Mouse (Mus musculus): ENCODE results near the gene Crebl2. TPM values are rescaled to one million over a fixed set of nuclear protein-coding genes. Genes with fewer than 3 reads are reported as not detected.
A peak's percentile ranks its signal among the peaks of the same experiment; 100 is the strongest.

Gene Crebl2
- polyA plus RNA-seq, 1 experiment: 4.2 TPM

DNA sequence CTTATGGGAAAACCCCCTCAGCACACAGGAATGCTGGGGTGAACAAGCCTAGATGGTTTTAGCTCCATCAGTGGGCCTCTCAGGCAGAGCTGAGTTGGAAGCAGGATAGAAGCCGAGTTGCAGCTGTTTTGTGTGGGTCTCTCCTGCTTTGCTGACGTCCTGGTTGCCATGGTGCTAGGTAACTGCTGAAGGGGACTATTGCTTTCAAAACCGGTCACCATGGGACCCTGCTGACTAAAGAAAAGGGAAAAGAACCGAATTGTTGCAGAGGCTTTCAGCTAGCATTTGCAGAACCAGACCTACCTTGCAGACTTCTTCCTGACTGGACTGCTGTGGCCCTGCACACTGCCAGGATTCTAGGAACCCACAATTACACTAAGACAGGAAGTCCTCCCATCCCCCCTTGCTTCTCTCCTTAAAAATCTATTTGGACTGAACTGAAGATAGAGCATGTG, 58.6 kb downstream of the Crebl2 start:
- no peaks in the 10 kb centered on the region for H3K4me1 ChIP-seq (ENCODE audit: control insufficient read depth, insufficient read depth, insufficient read length, low read length)
- H3K27ac ChIP-seq (ENCODE audit: insufficient read depth, low read depth, low read length): no peak overlapping the region
- TF ChIP-seq POLR2A (IDR thresholded peaks at IDR 0.05; ENCODE audit: low read depth, low read length): no peak
- TF ChIP-seq CTCF (IDR thresholded peaks at IDR 0.05; ENCODE audit: extremely low read depth, insufficient read length, insufficient replicate concordance, low read depth, low read length): no peak
- H3K36me3 ChIP-seq (ENCODE audit: control insufficient read depth, insufficient read depth, low read length): peaks cover 1% of the 10 kb centered on the region
- H3K4me3 ChIP-seq (ENCODE audit: low read depth, low read length): no peak overlapping the region
- 51% methylated on average over 4 of the region's 4 CpGs for WGBS
- no peaks in the 10 kb centered on the region for H3K27me3 ChIP-seq (ENCODE audit: control insufficient read depth, insufficient read depth, low read length)

GRCm38 (mm10) chr6:134889763-134890162, 59.8 kb downstream of the Crebl2 start:
- Histone ChIP-seq H3K4me3 (ENCODE audit: low read depth, low read length) (no peak overlapping the region), H3K36me3 (ENCODE audit: control insufficient read depth, insufficient read depth, low read length) (no peaks in the 10 kb centered on the region; the same call in 1 of the 2 replicates), H3K27me3 (ENCODE audit: control insufficient read depth, insufficient read depth, low read length) (no peaks in the 10 kb centered on the region), H3K4me1 (ENCODE audit: control insufficient read depth, insufficient read depth, insufficient read length, low read length) (no peaks in the 10 kb centered on the region), H3K27ac (ENCODE audit: insufficient read depth, low read depth, low read length) (no peak overlapping the region)
- TF ChIP-seq POLR2A (IDR thresholded peaks at IDR 0.05; ENCODE audit: low read depth, low read length) (no peak), CTCF (IDR thresholded peaks at IDR 0.05; ENCODE audit: extremely low read depth, insufficient read length, insufficient replicate concordance, low read depth, low read length) (no peak)
- WGBS: 75% methylated on average over 1 of the region's 1 CpGs

DNA sequence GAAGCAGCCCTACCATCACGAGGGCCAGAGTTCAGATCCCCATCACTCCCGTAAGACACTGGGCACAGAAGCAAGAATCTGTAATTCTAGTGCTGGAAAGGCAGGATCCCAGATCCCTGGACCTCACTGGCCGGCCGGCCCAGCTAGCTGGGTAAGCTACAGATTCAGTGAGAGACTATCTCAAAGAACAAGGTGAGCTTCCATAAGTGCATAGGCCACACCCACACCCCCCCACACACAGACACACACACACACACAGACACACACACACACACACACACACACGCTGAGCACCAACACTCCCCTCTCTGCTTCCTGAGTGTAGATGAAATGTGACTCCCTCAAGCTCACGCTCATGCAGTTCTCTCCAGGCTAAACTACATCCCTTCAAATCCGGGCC, 60.5 kb downstream of the Crebl2 start:
- Histone ChIP-seq H3K36me3 (ENCODE audit: control insufficient read depth, insufficient read depth, low read length) (no peaks in the 10 kb centered on the region; the same call in 1 of the 2 replicates), H3K4me3 (ENCODE audit: low read depth, low read length) (no peak overlapping the region), H3K27ac (ENCODE audit: insufficient read depth, low read depth, low read length) (no peak overlapping the region), H3K4me1 (ENCODE audit: control insufficient read depth, insufficient read depth, insufficient read length, low read length) (no peaks in the 10 kb centered on the region), H3K27me3 (ENCODE audit: control insufficient read depth, insufficient read depth, low read length) (no peaks in the 10 kb centered on the region)
- TF ChIP-seq CTCF (IDR thresholded peaks at IDR 0.05; ENCODE audit: extremely low read depth, insufficient read length, insufficient replicate concordance, low read depth, low read length) (no peak), POLR2A (IDR thresholded peaks at IDR 0.05; ENCODE audit: low read depth, low read length) (no peak)
- 82% methylated on average over 7 of the region's 7 CpGs for WGBS

- Histone ChIP-seq H3K27ac (ENCODE audit: insufficient read depth, low read depth, low read length) (0 out of 2 replicates have a peak overlapping the region, but pooled peaks have one; percentile 100), H3K4me1 (ENCODE audit: control insufficient read depth, insufficient read depth, insufficient read length, low read length) (peaks cover 3% of the 10 kb centered on the region; the same call in 1 of the 2 replicates), H3K4me3 (ENCODE audit: low read depth, low read length) (peak overlapping the region; percentile 70), H3K36me3 (ENCODE audit: control insufficient read depth, insufficient read depth, low read length) (no peaks in the 10 kb centered on the region), H3K27me3 (ENCODE audit: control insufficient read depth, insufficient read depth, low read length) (no peaks in the 10 kb centered on the region)
- no peak for TF ChIP-seq CTCF (IDR thresholded peaks at IDR 0.05; ENCODE audit: extremely low read depth, insufficient read length, insufficient replicate concordance, low read depth, low read length)
- no peak for TF ChIP-seq POLR2A (IDR thresholded peaks at IDR 0.05; ENCODE audit: low read depth, low read length)
- 9% methylated on average over 15 of the region's 15 CpGs for WGBS
Observed at GRCm38 (mm10) chr6:134896570-134897436, 66.8 kb downstream of the Crebl2 start.

GRCm38 (mm10) chr6:134897443-134898094, 67.6 kb downstream of the Crebl2 start:
- Histone ChIP-seq H3K4me3 (ENCODE audit: low read depth, low read length) (peak overlapping the region; percentile 70), H3K4me1 (ENCODE audit: control insufficient read depth, insufficient read depth, insufficient read length, low read length) (peaks cover 3% of the 10 kb centered on the region; the same call in 1 of the 2 replicates), H3K36me3 (ENCODE audit: control insufficient read depth, insufficient read depth, low read length) (no peaks in the 10 kb centered on the region), H3K27me3 (ENCODE audit: control insufficient read depth, insufficient read depth, low read length) (no peaks in the 10 kb centered on the region), H3K27ac (ENCODE audit: insufficient read depth, low read depth, low read length) (peak overlapping the region; percentile 100)
- WGBS: under 1% methylated on average over 38 of the region's 38 CpGs
- TF ChIP-seq POLR2A (IDR thresholded peaks at IDR 0.05; ENCODE audit: low read depth, low read length): peak; percentile 82
- no peak for TF ChIP-seq CTCF (IDR thresholded peaks at IDR 0.05; ENCODE audit: extremely low read depth, insufficient read length, insufficient replicate concordance, low read depth, low read length)

DNA sequence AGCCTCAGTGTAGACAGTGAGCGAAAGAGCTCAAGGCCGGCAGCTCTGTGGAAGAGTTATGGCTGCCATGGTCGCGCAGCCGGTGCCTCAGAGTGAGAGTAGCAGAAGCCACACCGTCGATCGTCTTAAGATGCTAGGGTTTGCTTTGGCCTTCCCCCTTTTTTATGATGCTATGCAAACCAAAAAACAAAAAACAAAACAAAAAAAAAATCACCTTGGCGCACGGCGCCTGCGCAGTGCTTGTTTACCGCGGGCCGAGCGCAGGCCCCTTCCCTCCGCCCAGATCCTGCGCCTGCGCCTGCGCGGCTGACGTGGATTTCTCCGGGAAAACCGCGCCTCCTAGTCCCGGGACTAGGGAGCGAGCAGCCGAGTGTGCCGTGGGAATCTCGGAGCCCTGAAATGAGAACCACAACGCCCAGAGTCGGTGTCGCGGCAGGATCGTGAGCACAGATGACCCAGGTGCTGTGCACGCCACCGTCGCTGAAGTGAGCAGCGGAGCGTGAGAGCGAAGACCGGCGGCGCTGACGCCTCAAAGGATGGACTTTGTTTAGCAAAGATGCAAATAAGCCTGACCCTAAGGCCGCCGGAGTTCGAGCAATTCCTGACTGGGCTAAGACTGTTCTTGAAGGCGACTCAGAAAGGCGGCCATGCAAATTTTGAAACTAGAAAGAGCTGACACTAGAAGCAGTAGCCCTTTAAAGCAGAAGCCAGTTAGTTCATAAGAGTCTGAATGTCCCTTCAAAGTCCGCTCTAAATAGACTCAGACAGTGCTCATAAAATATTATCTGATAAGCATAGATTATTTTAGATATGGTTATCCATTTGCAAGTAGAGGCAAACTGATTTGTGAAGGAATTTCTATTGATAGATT, 68.4 kb downstream of the Crebl2 start, which contains the start of gene Gpr19:
Gene Gpr19 (minus strand): TSS at position 484 of the 871 bp plus-strand sequence.
- TF ChIP-seq CTCF (IDR thresholded peaks at IDR 0.05; ENCODE audit: extremely low read depth, insufficient read length, insufficient replicate concordance, low read depth, low read length) (no peak; the same call in 1 of the 2 replicates), POLR2A (IDR thresholded peaks at IDR 0.05; ENCODE audit: low read depth, low read length) (peak; percentile 93)
- Histone ChIP-seq H3K27ac (ENCODE audit: insufficient read depth, low read depth, low read length) (peak within 1 kb of the TSS; percentile 100), H3K4me3 (ENCODE audit: low read depth, low read length) (peak within 1 kb of the TSS; percentile 70), H3K4me1 (ENCODE audit: control insufficient read depth, insufficient read depth, insufficient read length, low read length) (peaks cover 3% of the 10 kb centered on the region; the same call in 1 of the 2 replicates), H3K36me3 (ENCODE audit: control insufficient read depth, insufficient read depth, low read length) (no peaks in the 10 kb centered on the region), H3K27me3 (ENCODE audit: control insufficient read depth, insufficient read depth, low read length) (no peaks in the 10 kb centered on the region)
- under 1% methylated on average over 51 of the region's 51 CpGs for WGBS
